Mouse (Mus musculus): Measurements from ENCODE around the gene Olfr1230.

The Olfr1230 gene

DNA sequence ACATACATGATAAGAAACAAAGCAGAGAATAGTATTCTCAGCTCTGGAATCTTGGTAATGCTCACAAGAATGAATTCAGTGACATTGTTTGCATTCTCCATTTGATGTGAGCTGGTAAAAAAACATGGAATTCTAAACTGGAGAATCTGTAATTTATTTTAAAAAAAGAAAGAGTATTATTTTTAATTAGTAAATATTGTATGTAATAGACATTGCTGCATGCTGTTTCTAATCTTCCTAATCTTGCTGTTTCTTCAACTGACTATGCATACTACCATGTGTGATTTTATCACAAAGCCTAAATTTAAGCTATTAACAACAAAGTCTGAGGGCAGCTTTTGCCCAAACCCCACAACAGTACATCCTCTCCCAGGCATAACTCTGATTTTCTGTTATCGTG, at the start of gene Olfr1230:
TSS of gene Olfr1230 (minus strand) at position 101 of the 400 bp plus-strand sequence.
- DNase-seq (ENCODE audit: extremely low spot score, low read depth, low spot score), result no peak

DNA sequence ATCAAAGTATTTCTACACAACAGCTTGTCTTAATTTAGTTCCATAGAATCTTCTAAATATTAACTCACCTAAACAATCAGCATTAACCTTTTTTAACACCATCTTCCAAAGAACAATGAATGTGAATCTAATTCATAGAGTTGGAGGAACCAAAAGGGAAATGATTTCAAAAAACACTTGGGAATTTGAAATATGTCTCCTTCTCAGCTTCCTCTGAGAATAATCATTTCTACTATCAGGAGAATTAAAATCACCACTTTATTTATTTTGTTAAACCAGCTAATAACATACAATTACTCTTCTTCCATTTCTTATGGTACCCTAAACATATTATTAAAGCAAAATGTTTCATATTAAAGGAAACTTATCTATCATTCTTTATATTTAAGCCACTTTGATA, 45.2 kb upstream of the Olfr1230 start, which contains the start of gene Olfr1233:
TSS of gene Olfr1233 (minus strand) at position 101 of the 400 bp plus-strand sequence.
- no peak for DNase-seq (ENCODE audit: extremely low spot score, low read depth, low spot score)

DNA sequence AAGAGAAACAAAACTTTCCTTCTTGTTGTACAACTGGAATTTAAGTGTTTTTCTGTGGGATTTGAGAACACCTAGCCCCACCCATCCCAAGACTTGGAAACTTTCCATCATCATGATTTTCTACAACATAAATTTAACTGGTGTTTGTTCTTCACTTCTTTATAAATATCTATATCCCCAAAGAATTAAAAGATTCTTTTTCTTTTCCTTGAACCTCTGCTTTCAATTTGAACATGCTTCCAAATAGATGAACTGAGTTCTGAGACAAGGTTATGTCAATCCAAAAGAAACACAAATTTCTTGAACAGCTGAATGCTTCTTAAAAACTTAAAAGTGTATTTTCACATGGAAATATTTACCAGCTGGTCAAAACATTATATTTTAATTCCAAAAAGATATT, 32.5 kb upstream of the Olfr1230 start, which contains the start of gene Olfr1232:
TSS of gene Olfr1232 (minus strand) at position 101 of the 400 bp plus-strand sequence.
- no peak for DNase-seq (ENCODE audit: extremely low spot score, low read depth, low spot score)

DNA sequence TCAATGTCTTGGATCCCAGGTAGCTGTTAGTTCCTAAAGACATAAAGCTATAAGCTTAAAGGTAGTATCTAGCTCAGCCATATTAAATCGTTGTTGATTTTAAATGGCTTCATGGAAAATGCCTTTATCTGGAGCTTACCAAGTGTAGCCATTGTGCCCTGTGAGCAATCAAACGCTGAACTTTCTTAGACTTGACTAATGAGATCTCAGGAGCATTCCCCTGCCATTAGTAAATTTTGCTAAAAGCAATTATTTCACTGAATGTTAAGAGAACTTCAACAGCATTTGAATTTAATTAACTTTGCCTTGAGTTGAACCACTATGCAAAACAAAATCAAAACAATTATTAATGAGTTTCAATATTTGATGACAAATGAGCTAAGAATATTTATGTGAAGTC, 9.9 kb upstream of the Olfr1230 start, which contains the start of gene Olfr1231:
TSS of gene Olfr1231 (minus strand) at position 101 of the 400 bp plus-strand sequence.
- DNase-seq (ENCODE audit: extremely low spot score, low read depth, low spot score), result no peak

DNA sequence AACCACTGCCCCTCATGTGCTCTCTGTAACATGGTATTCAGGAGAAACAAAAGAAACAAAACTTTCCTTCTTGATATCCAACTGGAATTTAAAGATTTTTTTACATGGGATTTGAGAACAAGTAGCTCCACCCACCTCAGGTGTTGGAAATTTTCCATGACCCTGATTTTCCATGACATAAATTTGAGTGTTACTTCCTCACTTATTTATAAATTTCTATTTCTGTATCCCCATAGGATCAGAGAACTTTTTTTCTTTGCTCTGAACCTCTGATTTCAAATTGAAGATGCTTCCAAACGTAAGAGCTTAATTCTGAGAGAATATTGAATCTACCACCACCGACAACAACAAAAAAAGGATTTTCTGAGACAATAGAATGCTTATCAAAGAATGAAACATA, 9.2 kb downstream of the Olfr1230 start, which contains the start of gene Olfr1229:
TSS of gene Olfr1229 (minus strand) at position 101 of the 400 bp plus-strand sequence.
- no peak for DNase-seq (ENCODE audit: extremely low spot score, low read depth, low spot score)

DNA sequence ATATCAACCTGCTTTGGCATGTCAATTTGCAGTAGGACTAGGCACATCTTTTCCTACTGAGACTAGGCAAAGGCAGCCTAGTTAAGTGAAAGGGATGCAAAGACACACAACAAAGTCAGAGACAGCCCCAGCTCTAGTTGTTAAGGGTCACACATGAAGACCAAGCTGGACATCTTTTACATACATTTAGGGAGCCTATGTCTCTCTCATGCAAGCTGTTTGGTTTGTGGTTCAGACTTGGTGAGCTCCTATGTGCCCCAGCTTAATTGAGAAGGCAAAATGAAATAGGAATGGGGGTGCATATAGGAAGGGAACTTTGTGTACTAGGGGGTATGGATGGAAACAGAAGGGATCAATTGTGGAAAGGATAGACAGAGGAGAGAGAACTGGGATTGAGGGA, 43.1 kb downstream of the Olfr1230 start, which contains the start of gene Olfr1228:
TSS of gene Olfr1228 (minus strand) at position 101 of the 400 bp plus-strand sequence.
- no peak for DNase-seq (ENCODE audit: extremely low spot score, low read depth, low spot score)

Data from hindlimb bud, embryonic 11.5 days (tissue).